Mouse (Mus musculus) bone marrow macrophage, adult 2 months (primary cell): ENCODE measurements at regions not wholly inside any gene's neighbourhood (a gene's known extent, or its start where the extent isn't known, plus 50 kb on each side); places are given as distances from the start of the nearest gene placed in this dataset.

Experiments used
- CTCF ChIP-seq: IDR thresholded peaks from 2 replicates; pipeline ENCODE4 v1.5.1; 2012; ENCODE audit warnings: low read depth, mild to moderate bottlenecking, low read length, moderate library complexity
- POLR2A ChIP-seq: IDR thresholded peaks from 2 replicates; pipeline ENCODE4 v1.6.1; 2012; ENCODE audit warnings: mild to moderate bottlenecking, low read depth, low read length, borderline replicate concordance

GRCm38 (mm10) chr8:8486866-8487265, 174.2 kb downstream of the Efnb2 start:
- TF ChIP-seq CTCF (no peak), POLR2A (no peak)
